Mouse (Mus musculus): ENCODE measurements around the gene Lrrc30.

Gene Lrrc30

DNA sequence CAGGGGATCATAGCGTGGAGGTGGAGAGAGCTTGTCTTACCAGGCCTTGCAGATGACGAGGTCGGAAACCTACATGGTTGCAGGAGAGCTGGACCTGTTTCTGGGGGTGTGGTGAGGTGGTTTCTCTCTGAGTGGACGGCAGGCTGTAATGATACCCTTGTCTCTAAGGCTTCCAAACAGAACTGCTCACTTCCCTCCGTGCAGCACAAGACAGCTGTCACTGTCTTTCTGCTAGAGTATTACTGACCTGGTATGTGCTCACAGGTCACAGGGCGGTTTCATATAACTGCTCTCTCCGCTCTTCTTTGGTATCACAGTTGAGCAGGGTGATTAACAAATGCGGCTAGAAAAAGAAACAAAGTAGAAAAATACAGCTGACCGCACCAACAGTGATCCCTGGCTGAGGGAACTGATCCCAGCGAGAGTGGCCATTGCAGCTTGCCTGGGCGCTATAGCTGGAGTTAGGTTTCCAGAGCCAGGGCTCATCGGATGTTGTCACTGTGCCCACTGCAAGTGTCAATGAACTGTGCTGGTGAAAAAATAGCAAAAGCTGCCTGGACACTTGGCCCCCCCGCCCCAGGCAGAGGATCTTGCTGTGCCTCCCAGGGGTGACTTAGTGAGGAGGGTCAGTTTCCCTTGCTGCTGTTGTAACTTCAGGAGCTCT lies at the start of gene Lrrc30:
Lrrc30 (minus strand) TSS at position 48 of the 664 bp plus-strand sequence.
- no peak for DNase-seq (ENCODE audit: low spot score)

DNA sequence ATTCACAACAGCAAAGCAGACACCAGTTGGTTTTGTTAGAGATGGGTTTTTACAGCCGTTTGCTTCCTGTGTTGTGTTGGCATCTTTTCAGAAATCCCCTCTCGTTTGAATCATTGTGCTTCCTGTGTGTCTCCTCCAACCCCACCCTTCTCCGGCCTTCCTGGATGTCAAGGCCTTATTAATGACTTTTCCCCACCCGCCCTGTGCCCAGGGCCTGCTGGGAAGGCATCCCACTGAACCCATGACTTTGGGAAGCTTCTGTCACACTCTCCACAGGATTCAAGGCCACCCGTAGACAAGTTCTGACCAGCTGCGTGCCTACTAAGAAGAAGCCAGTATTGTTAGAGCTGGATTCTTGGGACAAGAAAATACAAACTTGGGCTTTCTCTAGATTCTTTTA lies 48.6 kb upstream of the Lrrc30 start:
- no peak for DNase-seq (ENCODE audit: low spot score)

DNA sequence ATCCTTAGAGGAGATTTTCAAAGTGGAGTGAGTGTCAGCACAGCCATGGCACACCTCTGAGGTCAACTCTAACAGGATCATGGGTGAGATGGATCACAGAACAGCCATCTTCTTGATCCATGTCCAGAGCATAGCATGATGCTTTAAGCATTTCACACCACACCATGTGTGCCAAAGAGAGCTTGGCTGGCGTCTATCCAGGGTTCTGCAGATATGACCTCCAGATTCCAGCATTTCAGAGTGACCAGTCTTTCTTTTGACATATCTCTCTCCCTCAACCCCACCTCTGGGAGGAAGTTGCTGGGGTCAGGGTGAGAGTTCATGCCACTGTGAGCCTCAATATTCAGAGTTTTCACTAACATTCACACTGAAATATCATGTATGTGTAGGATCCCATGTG lies 46.1 kb upstream of the Lrrc30 start:
- DNase-seq (ENCODE audit: low spot score) = no peak

DNA sequence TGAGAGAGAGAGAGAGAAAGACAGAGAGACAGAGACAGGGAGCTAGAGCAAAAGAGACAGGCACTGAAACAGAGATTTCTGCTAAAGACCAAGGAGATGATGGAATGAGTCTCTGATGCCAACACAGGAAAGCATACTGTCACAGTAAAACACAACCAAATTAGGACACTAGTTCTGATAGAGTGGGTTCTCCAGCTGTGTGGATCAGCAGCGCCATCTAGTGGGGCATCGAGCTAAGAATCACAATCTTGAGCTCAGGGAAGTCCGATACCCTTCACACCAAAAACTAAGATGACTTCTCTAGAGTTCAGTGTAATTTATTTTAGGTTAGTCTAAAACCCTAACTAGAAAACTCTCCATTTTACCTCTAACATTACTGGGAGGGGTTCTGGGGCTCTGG lies 35.5 kb upstream of the Lrrc30 start:
- DNase-seq (ENCODE audit: low spot score) = peak; percentile 62

DNA sequence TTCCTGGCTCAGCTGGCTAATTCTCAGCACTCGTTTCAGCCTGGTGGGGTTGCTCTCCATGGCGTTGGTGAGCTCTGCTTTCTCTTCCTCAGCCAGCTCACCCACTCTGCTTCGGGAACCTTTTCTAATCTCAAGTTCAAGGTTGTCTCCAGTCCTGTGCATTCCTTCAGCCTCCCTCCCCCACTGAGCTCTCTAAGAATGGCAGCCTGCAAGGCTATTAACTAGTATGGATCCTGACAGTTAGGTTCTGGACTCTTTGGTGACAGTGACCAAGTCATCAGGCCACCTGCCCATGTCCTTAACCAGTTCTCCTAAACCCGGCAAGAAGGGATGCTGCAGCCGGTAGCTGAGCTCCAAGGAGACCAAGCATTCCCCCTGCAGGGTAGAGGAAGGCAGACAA lies 34.5 kb upstream of the Lrrc30 start:
- DNase-seq (ENCODE audit: low spot score) = peak; percentile 49

DNA sequence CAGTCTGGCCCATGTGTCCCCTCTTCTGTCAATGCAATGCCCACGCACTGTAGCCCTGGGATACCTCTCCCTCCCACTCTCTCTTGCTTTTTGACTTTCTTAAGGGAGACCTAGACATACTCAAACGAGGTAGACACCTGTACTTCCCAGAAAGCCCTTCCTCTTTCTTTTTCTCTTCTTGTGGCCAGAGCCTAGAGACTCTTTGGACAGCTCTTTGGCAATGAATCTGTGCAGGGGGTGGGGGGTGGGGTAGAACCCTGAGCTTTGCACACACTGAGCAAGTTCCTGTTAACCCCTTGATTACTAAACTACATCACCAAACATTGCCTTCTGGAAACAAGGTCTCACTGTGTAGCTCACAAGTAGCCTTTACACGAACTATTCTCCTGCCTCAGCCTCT lies 31.8 kb upstream of the Lrrc30 start:
- DNase-seq (ENCODE audit: low spot score) = no peak

DNA sequence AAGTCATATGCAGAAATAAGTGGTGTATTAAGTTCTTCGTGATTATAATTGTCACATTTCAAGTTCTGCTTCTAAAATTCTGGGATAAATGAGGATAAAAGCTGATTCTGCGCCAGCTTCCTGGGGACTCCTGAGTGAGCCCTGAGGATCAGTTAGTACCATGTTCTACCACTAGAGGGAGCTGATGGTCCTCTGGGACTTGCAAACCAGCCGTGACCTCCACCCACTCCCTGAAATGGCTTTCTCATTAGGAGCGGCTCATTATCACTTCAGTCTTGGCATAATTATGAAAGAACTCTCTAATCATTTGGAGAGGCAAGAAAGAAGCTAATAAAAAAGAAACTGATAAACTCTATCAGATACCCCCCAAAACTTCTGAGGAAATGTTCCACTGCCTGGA lies 19.0 kb upstream of the Lrrc30 start:
- peak; percentile 68 for DNase-seq (ENCODE audit: low spot score)

DNA sequence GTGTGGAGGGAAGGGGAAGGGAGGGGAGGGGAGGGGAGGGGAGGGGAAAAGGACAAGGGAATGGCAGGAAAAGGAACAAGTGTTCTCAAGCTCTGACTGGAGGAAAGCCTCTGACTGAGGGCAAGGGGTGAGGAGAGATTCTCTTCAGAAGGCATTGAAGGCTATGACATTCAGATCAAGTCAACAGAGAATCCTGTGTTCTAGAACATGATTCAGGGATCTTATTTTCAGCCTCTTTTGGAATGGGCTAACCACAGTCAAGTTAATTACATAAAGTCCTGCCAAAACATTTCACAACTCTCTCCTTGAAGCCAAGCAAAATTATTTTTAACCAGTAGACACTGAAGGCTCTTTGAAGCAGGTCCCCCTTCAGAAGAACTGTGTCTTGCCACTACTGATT lies 9.1 kb upstream of the Lrrc30 start:
- DNase-seq (ENCODE audit: low spot score) = no peak

DNA sequence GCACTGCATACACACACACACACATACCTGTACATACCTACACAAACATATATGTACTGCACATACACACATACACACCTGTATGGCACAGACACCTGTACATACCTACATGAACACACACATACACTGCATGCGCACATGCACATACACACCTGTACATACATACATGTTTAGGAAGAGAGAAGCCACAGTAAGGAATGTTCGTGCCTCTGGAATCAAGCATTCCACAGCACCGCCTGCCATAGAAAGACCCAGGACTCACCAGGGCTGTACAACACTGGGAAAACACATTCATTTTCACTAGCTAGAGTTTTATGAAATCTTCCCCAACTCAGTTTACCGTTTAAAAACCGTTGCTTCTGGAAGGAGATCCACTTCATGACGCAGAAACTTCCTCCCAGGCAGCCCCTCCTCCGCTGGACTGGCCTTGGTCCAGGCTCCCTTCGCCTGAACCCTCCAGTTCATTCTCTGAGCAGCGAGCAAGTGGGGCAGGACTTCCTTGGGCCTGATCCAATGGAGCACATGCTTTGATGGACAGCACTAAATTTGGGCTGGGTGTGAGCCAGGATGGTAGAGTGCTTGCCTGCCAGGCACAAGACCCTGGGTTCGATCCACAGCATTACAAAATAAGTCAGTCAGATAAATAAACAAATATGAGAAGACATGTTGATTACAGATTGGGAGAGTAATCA lies 5.7 kb upstream of the Lrrc30 start:
- DNase-seq (ENCODE audit: low spot score) = peak; percentile 77

DNA sequence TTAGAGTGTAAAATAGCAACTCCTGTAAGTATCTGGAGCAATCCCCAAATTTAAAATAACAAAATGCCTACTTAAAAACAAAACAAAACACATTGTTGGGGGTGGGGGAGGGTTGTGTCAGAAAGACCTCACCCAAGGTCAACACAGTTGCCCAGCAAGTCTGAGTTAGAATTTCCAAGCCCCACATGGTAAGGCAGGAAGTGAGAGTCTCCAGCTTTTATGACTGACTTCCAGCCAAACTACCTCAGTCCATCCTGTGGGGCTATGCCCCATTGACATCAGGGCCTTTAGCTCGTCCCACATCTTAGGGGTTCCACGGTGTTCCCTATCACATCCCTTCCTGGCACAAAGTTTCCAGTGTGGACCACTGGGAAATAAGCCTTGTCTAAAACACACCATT lies 4.4 kb upstream of the Lrrc30 start:
- no peak for DNase-seq (ENCODE audit: low spot score)

DNA sequence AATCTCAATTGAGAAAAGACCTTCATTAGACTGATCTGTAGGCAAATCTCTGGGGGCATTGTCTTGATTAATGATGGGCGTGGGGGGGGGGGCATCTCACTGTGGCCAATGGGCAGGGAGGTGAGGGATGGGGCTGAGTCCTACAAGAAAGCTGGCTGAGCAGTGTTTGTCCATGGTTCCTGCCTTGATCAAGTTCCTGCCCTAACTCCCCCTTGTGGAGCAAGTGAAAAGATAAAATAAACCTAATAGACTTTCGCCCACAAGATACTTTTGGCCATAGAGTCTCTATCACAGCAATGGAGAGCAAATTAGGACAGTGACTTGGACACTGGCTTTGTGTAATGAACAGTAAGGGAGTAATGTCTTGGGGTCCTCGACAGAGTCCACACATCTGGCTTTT lies 3.8 kb upstream of the Lrrc30 start:
- no peak for DNase-seq (ENCODE audit: low spot score)

DNA sequence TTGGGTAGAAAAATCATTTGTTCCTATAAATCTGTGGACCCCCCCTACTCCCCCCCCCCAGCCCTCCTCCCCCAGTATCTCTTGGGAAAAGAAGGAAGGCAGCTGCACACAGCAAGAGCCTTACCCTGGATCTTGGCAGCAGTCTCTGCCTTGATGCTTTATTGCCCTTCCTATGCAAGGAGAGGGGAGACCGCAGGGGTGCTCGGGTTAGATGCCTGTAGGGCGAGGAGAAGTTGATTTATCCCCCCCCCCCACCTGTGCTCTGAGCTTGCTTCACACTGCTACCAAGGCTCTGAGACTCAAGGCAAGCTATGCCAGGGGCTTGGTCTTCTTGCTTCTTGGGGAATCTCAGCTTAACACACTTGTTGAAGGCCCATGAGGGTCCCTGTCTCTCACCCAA lies 2.8 kb downstream of the Lrrc30 start:
- no peak for DNase-seq (ENCODE audit: low spot score)

DNA sequence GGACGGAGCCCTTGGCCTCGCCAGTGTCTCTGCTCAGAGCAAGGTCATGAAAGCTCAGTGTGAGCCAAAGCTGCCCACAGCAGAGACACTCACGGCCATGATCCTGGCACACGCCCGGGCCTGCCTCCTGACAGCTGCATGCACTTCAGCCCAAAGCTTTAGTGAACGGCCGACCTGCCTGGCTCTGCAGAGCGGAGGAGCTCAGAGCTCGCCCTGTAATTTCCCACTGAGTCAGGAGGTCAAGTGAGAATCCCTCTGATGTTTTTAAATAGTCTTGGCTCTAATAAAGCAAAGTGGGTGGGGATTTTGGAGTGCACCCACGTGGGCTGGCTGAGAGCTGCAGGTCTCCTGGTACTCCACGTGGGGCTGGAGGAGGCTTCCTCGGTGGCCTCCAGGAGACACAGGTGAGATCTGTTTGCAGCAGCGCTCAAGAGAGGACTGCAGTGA lies 3.3 kb downstream of the Lrrc30 start:
- peak; percentile 93 for DNase-seq (ENCODE audit: low spot score)

DNA sequence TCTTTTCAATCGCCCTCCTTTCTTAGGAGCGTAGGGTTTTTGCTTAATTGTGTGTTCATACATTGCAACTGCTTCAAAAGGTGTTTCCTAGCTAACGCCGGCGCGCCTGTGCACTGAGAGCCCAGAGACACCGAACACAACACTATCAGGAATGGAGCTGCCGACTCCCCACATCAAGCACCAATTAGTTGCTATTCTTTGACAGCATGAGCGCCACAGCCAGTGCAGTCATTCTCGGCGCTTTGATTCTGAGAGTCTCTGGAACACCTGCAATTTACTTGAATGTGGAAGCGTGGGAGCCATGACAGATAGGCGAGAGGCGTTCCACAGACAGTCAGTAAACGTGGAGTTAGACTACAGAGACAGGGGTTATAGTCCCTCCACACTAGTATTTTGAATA lies 4.0 kb downstream of the Lrrc30 start:
- DNase-seq (ENCODE audit: low spot score) = no peak

DNA sequence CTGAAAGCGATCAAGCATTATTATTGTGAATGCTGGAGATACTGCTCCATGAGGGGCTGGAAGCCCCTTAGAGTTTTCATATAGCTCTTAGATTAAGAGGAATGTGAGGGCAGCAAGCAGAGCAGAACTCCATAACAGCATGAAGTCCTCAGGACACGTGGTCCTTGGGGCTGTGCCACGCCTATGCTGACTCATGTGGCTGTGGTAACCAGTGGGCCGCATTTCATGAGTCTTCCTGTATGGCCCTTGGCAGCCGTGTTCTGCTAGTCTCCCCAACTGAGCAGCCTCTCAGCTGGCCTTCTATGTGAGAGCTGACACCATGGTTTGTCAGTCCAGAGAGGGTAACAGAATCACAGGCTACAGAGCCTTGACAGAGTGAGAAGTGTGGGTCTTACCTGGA lies 7.1 kb downstream of the Lrrc30 start:
- DNase-seq (ENCODE audit: low spot score) = no peak

DNA sequence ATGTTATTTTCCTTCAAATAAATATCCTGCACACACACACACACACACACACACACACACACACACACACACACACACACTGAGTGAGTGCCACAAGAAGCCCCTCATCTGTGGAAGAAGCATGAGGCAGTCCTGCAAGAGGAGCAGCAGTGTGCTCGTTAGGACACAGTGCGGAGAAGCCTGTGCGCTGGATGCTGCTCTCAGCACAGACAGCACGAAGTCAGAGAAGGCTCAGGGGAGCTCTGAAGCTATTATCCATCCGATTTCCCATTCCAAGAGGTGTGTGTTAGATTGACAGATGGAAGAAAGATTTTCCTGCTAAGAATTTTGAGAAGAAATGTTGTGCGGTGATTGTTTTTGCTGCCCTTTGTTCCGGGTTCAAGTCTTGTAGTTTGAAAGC lies 13.5 kb downstream of the Lrrc30 start:
- no peak for DNase-seq (ENCODE audit: low spot score)

DNA sequence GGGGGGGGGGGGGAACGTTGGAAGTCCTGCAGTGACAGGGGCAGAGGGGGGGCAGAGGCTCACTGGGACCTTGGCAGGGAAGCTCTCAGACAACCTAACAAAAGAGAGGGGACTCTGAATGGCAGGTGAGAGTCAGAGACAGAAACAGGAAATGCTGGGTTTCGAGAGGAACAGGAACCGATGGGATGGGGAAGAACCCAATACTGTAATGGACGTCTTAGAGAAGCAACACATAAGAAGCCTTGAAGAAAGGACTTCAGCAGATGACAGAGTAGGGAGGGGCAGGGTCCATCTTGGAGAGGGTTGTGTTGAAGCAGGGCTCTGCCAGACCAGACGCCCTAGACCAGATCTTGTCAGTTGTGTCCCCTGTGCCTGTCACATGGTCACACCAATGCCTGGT lies 18.1 kb downstream of the Lrrc30 start:
- no peak for DNase-seq (ENCODE audit: low spot score)

DNA sequence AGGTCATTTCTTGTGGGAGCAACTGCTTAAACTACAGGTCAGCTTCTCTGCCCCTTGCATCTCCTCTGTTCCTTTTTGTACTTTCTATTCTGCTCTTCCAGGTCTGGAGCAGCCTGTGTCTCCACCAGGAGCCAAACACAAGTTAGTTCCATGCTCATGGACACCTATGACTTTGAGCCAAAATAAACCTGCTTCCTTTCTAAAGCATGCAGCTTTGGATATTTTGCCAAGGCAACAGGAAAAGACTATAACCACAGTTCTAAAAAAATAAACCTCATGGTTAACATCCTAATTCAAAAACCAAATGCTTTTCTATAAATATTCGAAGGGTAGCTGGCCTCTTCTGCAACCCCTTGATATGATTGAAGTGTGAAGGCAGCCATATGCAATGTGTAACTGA lies 19.9 kb downstream of the Lrrc30 start:
- no peak for DNase-seq (ENCODE audit: low spot score)

DNA sequence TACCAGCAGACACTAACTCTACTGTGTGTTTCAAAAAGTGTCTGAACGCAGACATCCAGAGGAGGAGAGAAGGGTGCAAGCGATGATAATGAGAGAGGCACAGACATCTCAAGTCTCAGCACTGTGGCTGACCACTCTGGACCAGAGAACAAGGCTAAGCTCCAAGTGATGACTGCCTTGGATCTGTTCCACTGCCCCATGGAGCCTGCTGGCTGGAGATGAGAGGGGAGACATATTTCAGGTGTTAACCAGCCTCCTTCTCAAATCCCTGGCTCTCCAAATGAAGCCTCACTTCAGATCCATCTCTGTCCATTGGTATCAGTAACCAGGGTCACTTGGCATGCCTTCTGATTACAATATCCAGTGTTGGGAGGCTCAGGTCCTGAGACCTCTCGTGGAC lies 20.4 kb downstream of the Lrrc30 start:
- DNase-seq (ENCODE audit: low spot score) = no peak

DNA sequence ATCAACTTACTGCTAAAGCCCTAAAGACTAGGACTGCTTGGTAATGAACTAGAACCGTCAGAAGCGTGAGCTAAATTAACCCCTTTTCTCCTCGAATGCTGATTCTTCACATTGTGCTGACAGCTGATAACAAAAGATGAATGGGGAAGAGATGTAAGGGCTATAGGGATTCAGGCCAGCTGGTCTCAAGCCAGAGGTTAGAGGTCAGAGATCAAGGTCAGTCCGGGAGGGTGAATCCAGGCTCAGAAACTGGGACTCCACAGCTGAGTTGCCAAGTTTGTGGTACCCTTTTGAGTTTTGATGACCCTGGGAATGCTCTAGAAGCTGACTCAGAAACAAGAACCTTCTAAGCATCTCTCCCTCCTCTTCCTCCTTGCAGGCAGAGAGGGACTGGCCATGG lies 28.1 kb downstream of the Lrrc30 start:
- no peak for DNase-seq (ENCODE audit: low spot score)

DNA sequence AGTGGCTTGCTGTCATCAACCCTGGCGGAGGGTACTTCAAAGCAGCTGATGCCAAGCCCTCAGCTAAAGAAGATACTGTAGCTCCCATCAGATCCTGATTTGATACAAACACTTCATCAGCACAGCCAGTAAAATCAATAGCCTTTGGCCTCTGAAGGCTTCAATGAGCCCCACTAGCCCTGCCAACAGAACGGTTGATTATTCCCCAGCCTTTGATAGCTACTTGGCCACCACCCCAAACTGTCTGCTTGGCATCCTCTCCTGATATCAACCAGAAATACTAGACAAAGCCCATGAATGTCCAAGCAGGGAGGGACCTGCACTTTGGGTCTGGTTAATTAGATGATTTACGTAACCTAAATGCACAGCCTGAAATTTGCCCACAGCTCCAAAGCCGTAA lies 30.0 kb downstream of the Lrrc30 start:
- no peak for DNase-seq (ENCODE audit: low spot score)

DNA sequence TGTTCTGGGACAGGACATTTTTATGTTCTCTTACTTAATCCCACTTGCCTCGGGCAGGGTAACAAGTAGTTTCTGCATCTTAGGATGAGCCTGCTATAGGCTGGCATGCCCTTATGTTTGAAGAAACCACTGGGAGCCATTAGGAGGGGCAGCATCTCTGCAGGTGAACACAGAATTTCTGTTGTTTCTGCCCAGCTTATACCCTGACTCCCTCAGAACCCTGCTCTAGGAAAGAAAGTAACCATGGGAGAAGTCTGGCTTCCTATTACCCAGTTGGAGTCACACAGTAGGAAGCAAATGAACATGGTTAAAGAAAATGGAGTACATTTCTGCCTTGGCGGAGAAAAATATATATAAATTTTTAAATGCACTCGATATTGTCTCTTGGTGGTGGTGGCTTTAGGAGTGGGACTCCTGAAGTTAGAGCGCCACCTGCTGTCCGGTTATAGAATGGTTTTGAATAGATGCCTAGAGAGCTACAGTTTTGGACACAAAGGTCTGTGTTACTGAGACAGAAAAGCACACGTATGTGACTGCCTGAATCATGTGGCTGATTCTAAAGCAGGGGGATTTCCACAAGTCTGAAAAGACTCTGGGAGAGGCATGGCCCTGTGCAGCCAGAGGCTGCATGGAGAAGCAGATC lies 47.5 kb downstream of the Lrrc30 start:
- peak; percentile 47 for DNase-seq (ENCODE audit: low spot score)

DNA sequence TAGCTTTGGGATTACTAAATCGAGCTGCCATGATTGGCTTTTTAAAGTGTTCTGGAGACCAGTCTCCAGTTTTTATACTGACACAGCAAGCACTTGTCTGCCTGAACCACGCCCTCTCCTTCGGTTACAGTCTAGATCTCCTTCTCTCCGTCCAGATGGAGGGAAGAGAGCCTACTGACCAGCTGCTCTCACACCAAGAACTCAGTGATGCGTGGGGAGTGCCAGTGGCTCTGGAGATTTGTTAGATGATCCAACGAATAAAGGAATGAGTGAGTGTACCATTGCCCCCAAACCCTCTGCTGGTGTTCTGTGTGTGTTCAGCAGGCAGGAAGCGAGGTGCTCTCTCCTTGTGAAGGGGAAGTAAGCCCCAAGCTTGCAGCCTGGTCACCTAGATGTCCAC lies 48.0 kb downstream of the Lrrc30 start:
- no peak for DNase-seq (ENCODE audit: low spot score)

DNA sequence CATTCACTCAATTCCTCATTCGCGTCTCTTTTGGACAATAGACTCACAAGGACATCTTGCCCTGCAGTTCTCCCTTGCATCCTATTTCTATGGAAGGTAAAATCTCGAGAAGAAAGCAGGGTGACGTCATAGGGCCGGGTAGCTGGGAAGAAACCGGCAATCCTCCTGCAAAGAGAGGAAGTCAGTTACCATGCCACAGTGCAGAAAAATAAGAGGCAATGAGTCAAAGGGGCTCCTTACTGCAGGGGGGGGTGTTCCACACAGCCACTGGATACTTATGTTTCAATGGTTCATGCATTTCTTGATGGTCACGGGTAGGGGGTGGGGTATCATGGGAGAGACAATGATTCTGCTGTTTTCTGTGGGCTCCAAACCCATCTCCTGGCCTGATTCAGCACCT lies 49.1 kb downstream of the Lrrc30 start:
- no peak for DNase-seq (ENCODE audit: low spot score)
